Mouse (Mus musculus): ENCODE results near the gene Mob3a. TPM values are rescaled to one million over a fixed set of nuclear protein-coding genes. Genes with fewer than 3 reads are reported as not detected.

The Mob3a gene
- polyA plus RNA-seq, 1 experiment from 2014 or later: 31.6 TPM

GRCm38 (mm10) chr10:80676198-80676928 is 25.4 kb downstream of the Mob3a start:
- Histone ChIP-seq H3K27ac (peak overlapping the region; percentile 100), H3K4me3 (replicated peaks) (peak overlapping the region; percentile 94), H3K36me3 (peaks cover 31% of the 10 kb centered on the region), H3K4me1 (replicated peaks) (peaks cover 82% of the 10 kb centered on the region), H3K9me3 (replicated peaks) (no peaks in the 10 kb centered on the region), H3K4me2 (peak overlapping the region; percentile 98), H3K9ac (peak overlapping the region; percentile 99), H3K27me3 (no peaks in the 10 kb centered on the region)
- under 1% methylated on average over 78 of the region's 78 CpGs for WGBS (ENCODE audit: insufficient replicate concordance)
- ATAC-seq (ENCODE audit: low read depth) (peak; percentile 82), DNase-seq (peak; percentile 97)

- DNase-seq: no peak
- Histone ChIP-seq H3K4me3 (replicated peaks) (peak overlapping the region; percentile 94), H3K9ac (peak overlapping the region; percentile 99), H3K4me1 (replicated peaks) (peaks cover 82% of the 10 kb centered on the region), H3K9me3 (replicated peaks) (no peaks in the 10 kb centered on the region), H3K36me3 (peaks cover 38% of the 10 kb centered on the region), H3K27me3 (no peaks in the 10 kb centered on the region), H3K4me2 (peak overlapping the region; percentile 98), H3K27ac (peak overlapping the region; percentile 100)
- WGBS (ENCODE audit: insufficient replicate concordance): under 1% methylated on average over 54 of the region's 54 CpGs
- ATAC-seq (ENCODE audit: low read depth): no peak
These were observed 26.2 kb downstream of the Mob3a start for GRCm38 (mm10) chr10:80675405-80676197.

- Histone ChIP-seq H3K27me3 (no peaks in the 10 kb centered on the region), H3K4me2 (peak overlapping the region; percentile 98), H3K27ac (peak overlapping the region; percentile 100), H3K4me3 (replicated peaks) (peak overlapping the region; percentile 94), H3K9me3 (replicated peaks) (no peaks in the 10 kb centered on the region), H3K4me1 (replicated peaks) (peaks cover 77% of the 10 kb centered on the region), H3K36me3 (peaks cover 45% of the 10 kb centered on the region), H3K9ac (peak overlapping the region; percentile 99)
- WGBS (ENCODE audit: insufficient replicate concordance): 11% methylated on average over 6 of the region's 6 CpGs
- no peak for ATAC-seq (ENCODE audit: low read depth)
- DNase-seq: no peak
These were observed 26.8 kb downstream of the Mob3a start for GRCm38 (mm10) chr10:80674851-80675404.

- peak overlapping the region; percentile 98 for H3K4me2 ChIP-seq
- peak overlapping the region; percentile 100 for H3K27ac ChIP-seq
- WGBS (ENCODE audit: insufficient replicate concordance): 63% methylated on average over 5 of the region's 5 CpGs
- ATAC-seq (ENCODE audit: low read depth) (no peak), DNase-seq (no peak)
- peaks cover 52% of the 10 kb centered on the region for H3K36me3 ChIP-seq
- H3K4me3 ChIP-seq (replicated peaks): peak overlapping the region; percentile 94
- H3K9ac ChIP-seq: peak overlapping the region; percentile 99
- peaks cover 72% of the 10 kb centered on the region for H3K4me1 ChIP-seq (replicated peaks)
- no peaks in the 10 kb centered on the region for H3K9me3 ChIP-seq (replicated peaks)
- H3K27me3 ChIP-seq: no peaks in the 10 kb centered on the region
These were observed 27.5 kb downstream of the Mob3a start for GRCm38 (mm10) chr10:80674161-80674711.

GRCm38 (mm10) chr10:80673690-80674089 is 28.1 kb downstream of the Mob3a start:
- peak overlapping the region; percentile 94 for H3K4me3 ChIP-seq (replicated peaks)
- H3K36me3 ChIP-seq: peaks cover 57% of the 10 kb centered on the region
- ATAC-seq (ENCODE audit: low read depth) (no peak), DNase-seq (no peak)
- H3K27me3 ChIP-seq: no peaks in the 10 kb centered on the region
- peak overlapping the region; percentile 98 for H3K4me2 ChIP-seq
- H3K9ac ChIP-seq: peak overlapping the region; percentile 99
- WGBS (ENCODE audit: insufficient replicate concordance): 72% methylated on average over 3 of the region's 3 CpGs
- no peaks in the 10 kb centered on the region for H3K9me3 ChIP-seq (replicated peaks)
- peak overlapping the region; percentile 100 for H3K27ac ChIP-seq
- H3K4me1 ChIP-seq (replicated peaks): peaks cover 69% of the 10 kb centered on the region

- 78% methylated on average over 11 of the region's 11 CpGs for WGBS (ENCODE audit: insufficient replicate concordance)
- peak overlapping the region; percentile 99; the same call in 1 of the 2 replicates for H3K9ac ChIP-seq
- peaks cover 62% of the 10 kb centered on the region for H3K4me1 ChIP-seq (replicated peaks)
- peaks cover 73% of the 10 kb centered on the region for H3K36me3 ChIP-seq
- peak overlapping the region; percentile 98 for H3K4me2 ChIP-seq
- no peaks in the 10 kb centered on the region for H3K9me3 ChIP-seq (replicated peaks)
- peak overlapping the region; percentile 100 for H3K27ac ChIP-seq
- no peaks in the 10 kb centered on the region for H3K27me3 ChIP-seq
- ATAC-seq (ENCODE audit: low read depth) (no peak), DNase-seq (no peak)
- H3K4me3 ChIP-seq (replicated peaks): no peak overlapping the region
These were observed 29.7 kb downstream of the Mob3a start for GRCm38 (mm10) chr10:80671936-80672690.

- peaks cover 82% of the 10 kb centered on the region for H3K36me3 ChIP-seq
- no peaks in the 10 kb centered on the region for H3K9me3 ChIP-seq (replicated peaks)
- no peak overlapping the region for H3K9ac ChIP-seq
- no peak overlapping the region for H3K4me3 ChIP-seq (replicated peaks)
- DNase-seq (no peak), ATAC-seq (ENCODE audit: low read depth) (no peak)
- WGBS (ENCODE audit: insufficient replicate concordance): 85% methylated on average over 4 of the region's 4 CpGs
- no peak overlapping the region for H3K27ac ChIP-seq
- no peaks in the 10 kb centered on the region for H3K27me3 ChIP-seq
- peaks cover 66% of the 10 kb centered on the region for H3K4me1 ChIP-seq (replicated peaks)
- no peak overlapping the region for H3K4me2 ChIP-seq
These were observed 30.5 kb downstream of the Mob3a start for GRCm38 (mm10) chr10:80671251-80671650.

GRCm38 (mm10) chr10:80670531-80670930 is 31.2 kb downstream of the Mob3a start:
- no peaks in the 10 kb centered on the region for H3K9me3 ChIP-seq (replicated peaks)
- H3K4me3 ChIP-seq (replicated peaks): no peak overlapping the region
- WGBS (ENCODE audit: insufficient replicate concordance): 85% methylated on average over 2 of the region's 2 CpGs
- H3K4me2 ChIP-seq: no peak overlapping the region
- peak overlapping the region; percentile 11; the same call in 1 of the 2 replicates for H3K27ac ChIP-seq
- peaks cover 71% of the 10 kb centered on the region for H3K4me1 ChIP-seq (replicated peaks)
- no peak for ATAC-seq (ENCODE audit: low read depth)
- H3K9ac ChIP-seq: no peak overlapping the region
- H3K27me3 ChIP-seq: no peaks in the 10 kb centered on the region
- no peak for DNase-seq
- peaks cover 89% of the 10 kb centered on the region for H3K36me3 ChIP-seq

- Histone ChIP-seq H3K9ac (no peak overlapping the region), H3K36me3 (peaks cover 92% of the 10 kb centered on the region), H3K27me3 (no peaks in the 10 kb centered on the region), H3K4me3 (replicated peaks) (no peak overlapping the region), H3K4me2 (no peak overlapping the region), H3K4me1 (replicated peaks) (peaks cover 71% of the 10 kb centered on the region), H3K27ac (peak overlapping the region; percentile 11; the same call in 1 of the 2 replicates), H3K9me3 (replicated peaks) (no peaks in the 10 kb centered on the region)
- 93% methylated on average over 7 of the region's 7 CpGs for whole genome bisulfite sequencing (ENCODE audit: insufficient replicate concordance)
- ATAC-seq (ENCODE audit: low read depth) (no peak), DNase-seq (no peak)
These were observed 31.9 kb downstream of the Mob3a start for GRCm38 (mm10) chr10:80669737-80670485.

- peaks cover 88% of the 10 kb centered on the region for H3K36me3 ChIP-seq
- H3K9ac ChIP-seq: no peak overlapping the region
- H3K27ac ChIP-seq: no peak overlapping the region
- ATAC-seq (ENCODE audit: low read depth) (no peak), DNase-seq (no peak)
- peaks cover 71% of the 10 kb centered on the region for H3K4me1 ChIP-seq (replicated peaks)
- 88% methylated on average over 12 of the region's 12 CpGs for WGBS (ENCODE audit: insufficient replicate concordance)
- no peaks in the 10 kb centered on the region for H3K27me3 ChIP-seq
- no peaks in the 10 kb centered on the region for H3K9me3 ChIP-seq (replicated peaks)
- H3K4me3 ChIP-seq (replicated peaks): no peak overlapping the region
- H3K4me2 ChIP-seq: no peak overlapping the region
These were observed 32.8 kb downstream of the Mob3a start for GRCm38 (mm10) chr10:80669018-80669417.
